Mouse (Mus musculus): ENCODE measurements around the gene Mapk3.
"Not testable (repeated sequence)": the region's sequence is repeated elsewhere in the genome, so short reads cannot be mapped to it uniquely, and the experiment has no call there.

Gene Mapk3

GRCm38 (mm10) chr7:126759672-126760390, 430 bp downstream of the Mapk3 start:
- no peak for DNase-seq (ENCODE audit: low read depth, low spot score)

GRCm38 (mm10) chr7:126760391-126760802, 996 bp downstream of the Mapk3 start:
- peak; percentile 85 for DNase-seq (ENCODE audit: low read depth, low spot score)

- no peak for DNase-seq (ENCODE audit: low read depth, low spot score)
Measured at GRCm38 (mm10) chr7:126760956-126761355, 1.6 kb downstream of the Mapk3 start.

GRCm38 (mm10) chr7:126761529-126762067, 2.2 kb downstream of the Mapk3 start:
- DNase-seq (ENCODE audit: low read depth, low spot score) = no peak

GRCm38 (mm10) chr7:126762471-126763008, 3.1 kb downstream of the Mapk3 start:
- DNase-seq (ENCODE audit: low read depth, low spot score) = no peak

- no peak for DNase-seq (ENCODE audit: low read depth, low spot score)
Measured at GRCm38 (mm10) chr7:126765540-126765939, 6.1 kb downstream of the Mapk3 start.

GRCm38 (mm10) chr7:126766201-126766600, 6.8 kb downstream of the Mapk3 start, which contains the start of gene Gdpd3:
TSS of gene Gdpd3 (plus strand) at chr7:126766334.
- no peak for DNase-seq (ENCODE audit: low read depth, low spot score)

GRCm38 (mm10) chr7:126767001-126767400, 7.6 kb downstream of the Mapk3 start:
- no peak for DNase-seq (ENCODE audit: low read depth, low spot score)

- no peak for DNase-seq (ENCODE audit: low read depth, low spot score)
Measured at GRCm38 (mm10) chr7:126770784-126771183, 11.4 kb downstream of the Mapk3 start.

- no peak for DNase-seq (ENCODE audit: low read depth, low spot score)
Measured at GRCm38 (mm10) chr7:126773351-126773750, 13.9 kb downstream of the Mapk3 start.

- DNase-seq (ENCODE audit: low read depth, low spot score) = no peak
Measured at GRCm38 (mm10) chr7:126774463-126774862, 15.1 kb downstream of the Mapk3 start.

- DNase-seq (ENCODE audit: low read depth, low spot score) = no peak
Measured at GRCm38 (mm10) chr7:126775185-126775977, 16.0 kb downstream of the Mapk3 start.

GRCm38 (mm10) chr7:126775978-126776234, 16.5 kb downstream of the Mapk3 start:
- DNase-seq (ENCODE audit: low read depth, low spot score) = no peak

- DNase-seq (ENCODE audit: low read depth, low spot score) = peak; percentile 84
Measured at GRCm38 (mm10) chr7:126776598-126777057, 17.2 kb downstream of the Mapk3 start, which contains the start of gene Ypel3. TSS of gene Ypel3 (plus strand) at chr7:126776955.

- DNase-seq (ENCODE audit: low read depth, low spot score) = no peak
Measured at GRCm38 (mm10) chr7:126777476-126777875, 18.1 kb downstream of the Mapk3 start.

GRCm38 (mm10) chr7:126778147-126778546, 18.7 kb downstream of the Mapk3 start:
- DNase-seq (ENCODE audit: low read depth, low spot score) = no peak

- DNase-seq (ENCODE audit: low read depth, low spot score) = not testable (repeated sequence)
Measured at GRCm38 (mm10) chr7:126779101-126779500, 19.7 kb downstream of the Mapk3 start.

GRCm38 (mm10) chr7:126779983-126780970, 20.9 kb downstream of the Mapk3 start:
- peak; percentile 64 for DNase-seq (ENCODE audit: low read depth, low spot score)

GRCm38 (mm10) chr7:126780971-126781635, 21.7 kb downstream of the Mapk3 start, which contains the start of gene Tbx6:
TSS of gene Tbx6 (plus strand) at chr7:126781483.
- DNase-seq (ENCODE audit: low read depth, low spot score) = no peak

GRCm38 (mm10) chr7:126781661-126782370, 22.4 kb downstream of the Mapk3 start:
- DNase-seq (ENCODE audit: low read depth, low spot score) = no peak

Measured in 3T3-L1 (cell line).